Mouse (Mus musculus) urinary bladder, postnatal 14 days (tissue): Measurements from ENCODE around the gene Mrpl34.
A peak's percentile ranks its signal among the peaks of the same experiment; 100 is the strongest.

ENCODE experiments used
- DNase-seq: peaks from one replicate; pipeline ENCODE4 v3.0.0; 2021; ENCODE audit warnings: low spot score

Mrpl34 gene

DNA sequence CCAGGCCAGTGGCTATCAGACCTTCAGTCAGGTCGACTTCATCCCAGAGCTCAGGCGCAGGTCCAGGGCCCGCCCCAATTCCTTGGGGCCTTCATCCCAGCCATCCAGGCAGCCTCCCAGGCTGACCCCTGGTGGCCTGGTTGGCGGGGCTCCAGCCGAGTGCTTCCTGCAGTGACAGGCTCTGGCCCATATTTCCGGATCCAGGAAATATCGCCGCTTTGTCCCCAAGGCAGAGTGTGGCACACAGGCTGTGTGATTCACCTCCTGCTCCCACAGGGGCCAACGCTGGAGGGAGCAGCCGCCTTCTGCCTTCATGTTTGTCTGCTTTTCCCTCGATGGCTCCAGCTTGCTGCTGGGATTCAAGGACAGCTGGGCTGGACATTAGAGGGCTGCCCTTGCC is 31.7 kb downstream of the Mrpl34 start:
- peak; percentile 84 for DNase-seq

- DNase-seq: no peak
Measured at GRCm38 (mm10) chr8:71497077-71497645, 32.4 kb downstream of the Mrpl34 start.

GRCm38 (mm10) chr8:71497881-71498501 is 33.2 kb downstream of the Mrpl34 start:
- DNase-seq: no peak

- DNase-seq: no peak
Measured at GRCm38 (mm10) chr8:71498816-71499690, 34.3 kb downstream of the Mrpl34 start.

DNA sequence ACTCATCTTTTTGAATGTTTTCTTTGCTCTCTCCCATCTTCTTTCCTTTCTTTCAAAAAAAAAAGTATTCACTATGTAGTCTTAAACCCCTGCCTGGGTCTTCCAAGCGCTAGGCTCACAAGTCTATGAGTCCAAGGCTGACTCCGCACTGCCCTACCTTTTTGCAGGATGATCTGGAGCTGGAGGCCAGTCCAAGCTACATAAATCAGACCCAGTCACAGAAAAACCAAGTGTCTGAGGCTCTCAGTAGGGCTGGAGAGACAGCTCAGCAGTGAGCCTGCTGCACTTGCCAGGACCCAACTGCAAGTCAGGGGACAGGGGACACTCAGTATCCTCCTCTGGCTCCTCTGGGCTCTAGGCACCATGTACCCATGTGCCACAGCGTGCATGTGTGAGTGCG is 39.6 kb downstream of the Mrpl34 start:
- DNase-seq: no peak

- no peak for DNase-seq
Measured at GRCm38 (mm10) chr8:71505326-71505725, 40.6 kb downstream of the Mrpl34 start.

GRCm38 (mm10) chr8:71505979-71506378 is 41.2 kb downstream of the Mrpl34 start:
- DNase-seq: no peak

DNA sequence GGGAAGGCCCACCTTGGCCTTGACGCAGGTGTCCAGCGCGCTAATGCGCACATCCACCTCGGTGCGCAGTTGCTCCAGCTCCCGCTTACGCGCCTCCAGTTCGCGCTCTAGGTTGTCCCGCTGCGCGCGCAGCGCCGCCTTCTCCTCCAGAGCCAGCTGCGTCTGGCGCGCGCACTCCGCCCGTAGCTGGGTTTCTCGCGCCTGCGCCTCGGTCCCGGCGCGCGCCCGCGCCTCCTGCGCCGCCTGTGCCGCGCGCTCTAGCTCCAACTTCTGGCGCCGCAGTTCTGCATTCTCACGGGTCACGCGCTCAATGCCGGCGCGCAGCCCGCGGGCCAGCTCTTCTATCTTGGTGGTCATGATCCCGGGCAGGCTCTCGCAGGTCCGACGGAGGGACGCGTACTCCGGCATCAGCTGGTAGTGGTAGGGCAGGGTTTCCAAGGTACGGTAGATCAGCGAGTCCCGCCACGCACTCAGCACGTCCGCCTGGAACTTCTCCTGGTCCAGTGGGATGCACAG is 42.9 kb downstream of the Mrpl34 start:
- peak; percentile 68 for DNase-seq

DNA sequence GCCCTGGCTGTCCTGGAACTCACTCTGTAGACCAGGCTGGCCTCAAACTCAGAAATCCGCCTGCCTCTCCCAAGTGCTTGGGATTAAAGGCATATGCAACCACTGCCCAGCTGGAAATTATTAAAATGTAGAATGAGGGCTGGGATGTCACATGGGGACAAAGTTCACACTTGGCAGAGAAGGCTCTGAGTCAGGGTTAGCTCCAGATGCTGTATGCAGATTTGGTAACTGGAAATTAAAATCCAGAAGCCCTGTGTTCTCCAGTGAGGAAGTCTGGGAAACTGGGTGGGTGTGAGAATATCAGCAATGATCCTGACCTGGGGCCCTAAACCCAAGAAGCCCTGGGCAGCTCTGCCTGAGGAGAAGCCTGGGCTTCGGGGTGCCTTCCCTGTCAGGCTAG is 44.6 kb downstream of the Mrpl34 start:
- no peak for DNase-seq

DNA sequence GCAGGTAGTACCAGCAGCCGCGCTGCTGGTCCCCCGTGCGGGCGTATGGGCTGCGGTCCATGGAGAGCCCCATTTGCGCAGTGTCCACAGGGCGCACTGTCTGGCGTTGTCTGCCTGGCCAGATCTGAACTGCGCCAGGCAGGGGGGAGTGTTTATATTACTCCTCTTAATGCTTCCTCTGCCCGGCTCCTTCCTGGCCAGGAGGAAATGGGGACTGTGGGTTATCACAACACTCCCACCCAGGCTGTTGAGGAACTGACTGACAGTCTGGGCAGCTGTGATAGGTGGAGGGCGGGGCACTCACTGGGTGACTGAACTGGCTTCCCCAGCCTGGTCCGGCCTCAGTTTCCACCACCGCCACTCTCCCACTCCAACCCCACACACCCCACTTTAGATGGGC is 46.9 kb downstream of the Mrpl34 start, which contains the start of gene Plvap:
Plvap (minus strand) TSS at position 109 of the 400 bp plus-strand sequence.
- no peak for DNase-seq

GRCm38 (mm10) chr8:71513018-71513754 is 48.4 kb downstream of the Mrpl34 start:
- no peak for DNase-seq

DNA sequence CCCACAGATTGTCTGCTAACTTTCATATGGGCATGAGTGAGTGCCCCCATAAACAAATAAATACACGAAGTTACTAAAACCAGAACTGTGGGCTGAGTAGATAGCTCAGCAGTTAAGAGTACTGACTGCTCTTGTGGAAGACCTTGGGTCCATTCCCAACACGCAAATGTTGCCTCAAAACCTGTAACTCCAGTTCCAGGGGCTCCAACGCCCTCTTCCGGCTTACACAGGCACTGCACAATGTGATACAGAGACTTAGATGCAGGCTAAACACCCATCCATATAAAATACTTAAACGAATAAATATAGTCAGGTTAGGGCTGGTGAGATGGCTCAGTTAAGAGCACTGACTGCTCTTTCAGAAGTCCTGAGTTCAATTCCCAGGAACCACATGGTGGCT is 50.3 kb downstream of the Mrpl34 start:
- DNase-seq: no peak
